Mouse (Mus musculus) liver, adult 2 months (tissue): ENCODE results near the gene Shisa5.

Experiments
- CTCF ChIP-seq: fragments of 200-500 bp; IDR thresholded peaks from 2 replicates; pipeline ENCODE4 v1.5.1; 2011; ENCODE audit warnings: low read depth, low read length, control low read depth
- POLR2A ChIP-seq: fragments of 200-500 bp; IDR thresholded peaks from 2 replicates; pipeline ENCODE4 v1.6.1; 2011; ENCODE audit warnings: low read length, control low read depth; ENCODE audit not compliant: insufficient read depth; ENCODE audit errors: extremely low read depth

DNA sequence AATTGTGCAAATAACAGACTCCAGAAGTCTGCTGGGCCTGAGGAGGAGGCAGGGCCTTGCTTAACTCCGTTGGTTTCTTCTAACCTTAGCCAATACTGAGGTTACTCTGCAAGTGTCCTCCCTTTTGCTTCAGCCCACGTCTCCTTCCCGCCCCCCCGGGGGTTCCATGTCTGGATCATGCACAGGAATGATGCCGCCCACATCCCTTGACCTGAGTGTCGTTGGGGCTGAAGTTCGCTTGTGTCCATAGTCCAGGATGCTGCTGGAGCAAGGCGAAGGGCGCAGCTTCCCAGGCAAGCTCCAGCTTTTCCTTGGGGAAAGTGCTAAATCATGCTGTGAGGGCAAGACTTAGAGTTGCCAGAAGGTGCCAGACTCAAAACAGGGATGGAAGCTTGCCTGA is 42.0 kb upstream of the Shisa5 start:
- TF ChIP-seq POLR2A = no peak
- TF ChIP-seq CTCF = no peak
